Mouse (Mus musculus) MEL (cell line): ENCODE measurements at regions not wholly inside any gene's neighbourhood (a gene's known extent, or its start where the extent isn't known, plus 50 kb on each side); places are given as distances from the start of the nearest gene placed in this dataset.

Experiments used
- DNase-seq: peaks from one replicate; pipeline ENCODE4 v3.0.0; 2011; ENCODE audit warnings: low read depth, low spot score
- H3K27ac ChIP-seq: 2 replicates; pipeline ENCODE4 v1.5.1; 2012; ENCODE audit warnings: low read depth, mild to moderate bottlenecking, control low read depth, low read length, moderate library complexity; ENCODE audit not compliant: control insufficient read depth
- H3K27me3 ChIP-seq, 2 experiments: fragments of 150-350 bp in 1 of 2; sonication (generic) in 1 of 2; 2 replicates each; pipeline ENCODE4 v1.6.1; 2012; ENCODE audit warnings: low read length in 2 of 2, mild to moderate bottlenecking in 2 of 2, improper control_type of control experiment in 1 of 2, moderate library complexity in 1 of 2; ENCODE audit not compliant: insufficient read depth in 2 of 2, control insufficient read depth in 1 of 2
- H3K36me3 ChIP-seq, 2 experiments: 2 replicates each; pipeline ENCODE4 v1.6.1; 2012 to 2014; ENCODE audit warnings: low read length in 2 of 2, improper control_type of control experiment in 1 of 2, inconsistent platforms in 1 of 2, mild to moderate bottlenecking in 1 of 2; ENCODE audit not compliant: insufficient read depth in 2 of 2, control insufficient read depth in 1 of 2
- H3K4me1 ChIP-seq, 2 experiments: fragments of 150-350 bp in 1 of 2; sonication (generic) in 1 of 2; 2 replicates each; pipeline ENCODE4 v1.6.1; 2012; ENCODE audit warnings: low read length in 2 of 2, improper control_type of control experiment in 1 of 2, mild to moderate bottlenecking in 1 of 2; ENCODE audit not compliant: insufficient read depth in 2 of 2, control insufficient read depth in 1 of 2
- H3K4me3 ChIP-seq, 2 experiments: fragments of 150-350 bp in 1 of 2; sonication (generic) in 1 of 2; 2 replicates each; pipeline ENCODE4 v1.5.1; 2012; ENCODE audit warnings: low read depth in 2 of 2, low read length in 2 of 2, mild to moderate bottlenecking in 2 of 2, moderate library complexity in 2 of 2, control low read depth in 1 of 2, improper control_type of control experiment in 1 of 2; ENCODE audit not compliant: control insufficient read depth in 1 of 2, insufficient read depth in 1 of 2
- H3K79me2 ChIP-seq: 2 replicates; pipeline ENCODE4 v1.6.1; 2012; ENCODE audit warnings: mild to moderate bottlenecking, low read length, moderate library complexity; ENCODE audit not compliant: control insufficient read depth, poor library complexity, insufficient read depth
- H3K9ac ChIP-seq: 2 replicates; pipeline ENCODE4 v1.6.1; 2012; ENCODE audit warnings: low read depth, mild to moderate bottlenecking, control low read depth, low read length, moderate library complexity; ENCODE audit not compliant: control insufficient read depth, poor library complexity, severe bottlenecking
- H3K9me3 ChIP-seq: fragments of 150-350 bp; sonication (generic); replicated peaks from 2 replicates; pipeline ENCODE4 v1.6.1; 2012; ENCODE audit warnings: mild to moderate bottlenecking, low read length, improper control_type of control experiment, moderate library complexity; ENCODE audit not compliant: insufficient read depth
- CHD1 ChIP-seq: IDR thresholded peaks from 2 replicates; pipeline ENCODE4 v1.6.1; 2012; ENCODE audit warnings: low read depth, mild to moderate bottlenecking, inconsistent platforms, low read length, improper control_type of control experiment
- CTCF ChIP-seq, 3 experiments: IDR thresholded peaks in 2 of 3; conservative IDR thresholded peaks in 1 of 3; 2 replicates each; pipeline ENCODE4 v1.5.1; 2011 to 2012; ENCODE audit warnings: low read length in 3 of 3, low read depth in 2 of 3, mild to moderate bottlenecking in 2 of 3, improper control_type of control experiment in 1 of 3, inconsistent platforms in 1 of 3, mixed read lengths in 1 of 3, moderate library complexity in 1 of 3; ENCODE audit not compliant: control insufficient read depth in 1 of 3, insufficient read depth in 1 of 3, poor library complexity in 1 of 3, severe bottlenecking in 1 of 3
- ELF1 ChIP-seq: IDR thresholded peaks from 2 replicates; pipeline ENCODE4 v1.6.1; 2014; ENCODE audit warnings: low read depth, mild to moderate bottlenecking, inconsistent platforms, low read length, improper control_type of control experiment, moderate library complexity
- ETS1 ChIP-seq: IDR thresholded peaks from 2 replicates; pipeline ENCODE4 v1.6.1; 2012; ENCODE audit warnings: low read depth, mild to moderate bottlenecking, inconsistent platforms, low read length, improper control_type of control experiment, moderate library complexity
- GATA1 ChIP-seq: IDR thresholded peaks from 2 replicates; pipeline ENCODE4 v1.6.1; 2011; ENCODE audit warnings: low read depth, low read length, improper control_type of control experiment
- HCFC1 ChIP-seq: IDR thresholded peaks from 2 replicates; pipeline ENCODE4 v1.6.1; 2012; ENCODE audit warnings: low read depth, mild to moderate bottlenecking, inconsistent platforms, low read length, improper control_type of control experiment, moderate library complexity
- JUND ChIP-seq: IDR thresholded peaks from 2 replicates; pipeline ENCODE4 v1.6.1; 2011; ENCODE audit warnings: low read depth, mild to moderate bottlenecking, improper control_type of control experiment, low read length
- MAZ ChIP-seq: IDR thresholded peaks from 2 replicates; pipeline ENCODE4 v1.6.1; 2012; ENCODE audit warnings: low read depth, mild to moderate bottlenecking, inconsistent platforms, low read length, improper control_type of control experiment
- MXI1 ChIP-seq: IDR thresholded peaks from 2 replicates; pipeline ENCODE4 v1.6.1; 2011; ENCODE audit warnings: mild to moderate bottlenecking, low read depth, low read length, improper control_type of control experiment
- MYB ChIP-seq: IDR thresholded peaks from 2 replicates; pipeline ENCODE4 v1.6.1; 2011; ENCODE audit warnings: mild to moderate bottlenecking, low read depth, low read length, improper control_type of control experiment
- MYC ChIP-seq: IDR thresholded peaks from 2 replicates; pipeline ENCODE4 v1.6.1; 2011; ENCODE audit warnings: low read depth, mild to moderate bottlenecking, low read length, improper control_type of control experiment, moderate library complexity
- NELFE ChIP-seq: IDR thresholded peaks from 2 replicates; pipeline ENCODE4 v1.6.1; 2011; ENCODE audit warnings: low read depth, low read length, improper control_type of control experiment
- POLR2A ChIP-seq, 2 experiments: IDR thresholded peaks; 2 replicates each; pipeline ENCODE4 v1.6.1; 2011 to 2012; ENCODE audit warnings: low read length in 2 of 2, mild to moderate bottlenecking in 2 of 2, control low read depth in 1 of 2, improper control_type of control experiment in 1 of 2, low read depth in 1 of 2, moderate library complexity in 1 of 2; ENCODE audit not compliant: control insufficient read depth in 1 of 2, insufficient read depth in 1 of 2, poor library complexity in 1 of 2
- POLR2AphosphoS2 ChIP-seq: IDR thresholded peaks from 2 replicates; pipeline ENCODE4 v1.6.1; 2011; ENCODE audit warnings: low read length, improper control_type of control experiment
- POLR2AphosphoS5 ChIP-seq: IDR thresholded peaks from 2 replicates; pipeline ENCODE4 v1.6.1; 2012; ENCODE audit warnings: low read depth, borderline replicate concordance, mild to moderate bottlenecking, inconsistent platforms, low read length, moderate library complexity, mixed read lengths
- RCOR1 ChIP-seq: IDR thresholded peaks from 2 replicates; pipeline ENCODE4 v1.6.1; 2012; ENCODE audit warnings: low read depth, mild to moderate bottlenecking, inconsistent platforms, low read length, improper control_type of control experiment
- SIN3A ChIP-seq: IDR thresholded peaks from 2 replicates; pipeline ENCODE4 v1.6.1; 2012; ENCODE audit warnings: low read length, improper control_type of control experiment, inconsistent platforms
- TAL1 ChIP-seq: IDR thresholded peaks from 2 replicates; pipeline ENCODE4 v1.6.1; 2012; ENCODE audit warnings: mild to moderate bottlenecking, inconsistent platforms, low read length, moderate library complexity, mixed read lengths
- ZC3H11A ChIP-seq: IDR thresholded peaks from 2 replicates; pipeline ENCODE4 v1.6.1; 2012; ENCODE audit warnings: low read depth, mild to moderate bottlenecking, inconsistent platforms, low read length, improper control_type of control experiment
- ZKSCAN1 ChIP-seq: IDR thresholded peaks from 2 replicates; pipeline ENCODE4 v1.6.1; 2012; ENCODE audit warnings: low read depth, mild to moderate bottlenecking, inconsistent platforms, low read length, improper control_type of control experiment, moderate library complexity
- ZMIZ1 ChIP-seq: IDR thresholded peaks from 2 replicates; pipeline ENCODE4 v1.6.1; 2012; ENCODE audit warnings: low read depth, mild to moderate bottlenecking, inconsistent platforms, low read length, improper control_type of control experiment, moderate library complexity

GRCm38 (mm10) chr19:14801669-14802068 lies 203.8 kb upstream of the Tle4 start:
- no peaks in the 10 kb centered on the region for H3K36me3 ChIP-seq
- H3K27ac ChIP-seq, result no peak overlapping the region
- no peaks in the 10 kb centered on the region for H3K27me3 ChIP-seq
- H3K9me3 ChIP-seq, result no peaks in the 10 kb centered on the region
- DNase-seq, result no peak
- H3K4me3 ChIP-seq, result no peak overlapping the region
- no peaks in the 10 kb centered on the region for H3K4me1 ChIP-seq
- H3K79me2 ChIP-seq, result no peaks in the 10 kb centered on the region
- no peak for TF ChIP-seq CTCF (IDR thresholded peaks at IDR 0.05 in 2 of 3, conservative IDR thresholded peaks at IDR 0.05 in 1 of 3; ENCODE audit: control insufficient read depth in 1 of 3, insufficient read depth in 1 of 3, low read depth in 2 of 3, low read length in 3 of 3, poor library complexity in 1 of 3, severe bottlenecking in 1 of 3)
- no peak for TF ChIP-seq MYC
- no peak for TF ChIP-seq SIN3A
- no peak for TF ChIP-seq HCFC1
- no peak for TF ChIP-seq ZMIZ1
- no peak for TF ChIP-seq CHD1
- no peak for TF ChIP-seq POLR2A (IDR thresholded peaks at IDR 0.05; ENCODE audit: control insufficient read depth in 1 of 2, insufficient read depth in 1 of 2, low read depth in 1 of 2, low read length in 2 of 2, poor library complexity in 1 of 2)
- TF ChIP-seq ZC3H11A, result no peak
- TF ChIP-seq MYB, result no peak
- TF ChIP-seq POLR2AphosphoS5, result no peak
- TF ChIP-seq ZKSCAN1, result no peak
- TF ChIP-seq POLR2AphosphoS2, result no peak
- no peak for TF ChIP-seq JUND
- TF ChIP-seq MAZ, result no peak
- TF ChIP-seq TAL1, result no peak
- TF ChIP-seq RCOR1, result no peak
- TF ChIP-seq ELF1, result no peak
- no peak for TF ChIP-seq NELFE
- no peak for TF ChIP-seq MXI1
- TF ChIP-seq, all 39 proteins: peak for 0
- H3K9ac ChIP-seq, result no peak overlapping the region

- no peaks in the 10 kb centered on the region for H3K4me1 ChIP-seq
- no peak for DNase-seq
Observed at GRCm38 (mm10) chr19:14799002-14799401, 201.2 kb upstream of the Tle4 start.

More at GRCm38 (mm10) chr19:14799002-14799401, 201.2 kb upstream of the Tle4 start:
- Histone ChIP-seq H3K79me2 (no peaks in the 10 kb centered on the region), H3K4me3 (no peak overlapping the region), H3K27me3 (no peaks in the 10 kb centered on the region)
- TF ChIP-seq GATA1 (no peak), MYC (no peak), RCOR1 (no peak), ZKSCAN1 (no peak), ETS1 (no peak), CTCF (IDR thresholded peaks at IDR 0.05 in 2 of 3, conservative IDR thresholded peaks at IDR 0.05 in 1 of 3; ENCODE audit: control insufficient read depth in 1 of 3, insufficient read depth in 1 of 3, low read depth in 2 of 3, low read length in 3 of 3, poor library complexity in 1 of 3, severe bottlenecking in 1 of 3) (no peak), POLR2AphosphoS2 (no peak)
- TF ChIP-seq, all 39 proteins: peak for 0
- Histone ChIP-seq H3K9me3 (no peaks in the 10 kb centered on the region), H3K27ac (no peak overlapping the region), H3K9ac (no peak overlapping the region), H3K36me3 (no peaks in the 10 kb centered on the region)
